Mouse (Mus musculus) cerebellum, postnatal 14 days (tissue): ENCODE data around the gene Clmn.

Experiments used
- DNase-seq, 2 experiments: peaks; one replicate each; pipeline ENCODE4 v3.0.0; 2021; ENCODE audit warnings: mixed read lengths in 2 of 2

Clmn gene

DNA sequence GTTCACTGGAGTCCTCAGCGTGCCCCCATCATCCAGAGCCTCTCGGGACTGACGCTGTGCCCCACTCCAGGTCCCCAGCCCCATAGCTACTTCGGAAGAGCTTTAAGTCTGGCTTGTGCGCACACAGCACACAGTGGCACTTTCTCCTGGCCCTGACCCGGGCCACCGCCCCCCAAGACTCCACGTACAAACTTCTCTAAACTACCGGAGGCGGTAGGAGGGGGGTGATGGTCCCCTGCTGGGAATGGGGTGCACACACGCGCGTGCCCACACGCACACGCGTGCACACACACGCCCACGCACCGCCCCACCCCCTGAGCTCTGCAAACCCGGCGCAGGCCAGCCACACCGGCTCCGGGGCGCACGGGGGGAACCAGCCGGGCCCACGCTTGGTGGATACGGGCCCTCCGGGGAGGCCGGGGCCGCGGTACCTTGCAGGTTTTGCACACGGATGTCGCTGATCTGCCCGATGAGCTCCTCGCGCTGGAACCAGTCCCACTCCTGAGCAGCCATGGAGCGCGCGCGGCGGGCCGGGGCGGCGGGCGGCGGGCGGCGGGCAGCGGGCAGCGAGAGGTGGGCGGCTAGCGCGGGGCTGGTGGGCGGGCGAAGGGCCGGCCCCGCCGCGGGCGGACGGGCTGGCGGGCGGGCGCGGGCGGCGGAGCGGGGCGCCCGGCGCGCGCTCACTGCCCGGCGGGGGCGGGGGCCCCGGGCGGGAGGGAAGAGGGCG lies at the start of gene Clmn:
TSS of gene Clmn (minus strand) at position 638 of the 727 bp plus-strand sequence.
- peak; percentile 51 to 59 for DNase-seq

DNA sequence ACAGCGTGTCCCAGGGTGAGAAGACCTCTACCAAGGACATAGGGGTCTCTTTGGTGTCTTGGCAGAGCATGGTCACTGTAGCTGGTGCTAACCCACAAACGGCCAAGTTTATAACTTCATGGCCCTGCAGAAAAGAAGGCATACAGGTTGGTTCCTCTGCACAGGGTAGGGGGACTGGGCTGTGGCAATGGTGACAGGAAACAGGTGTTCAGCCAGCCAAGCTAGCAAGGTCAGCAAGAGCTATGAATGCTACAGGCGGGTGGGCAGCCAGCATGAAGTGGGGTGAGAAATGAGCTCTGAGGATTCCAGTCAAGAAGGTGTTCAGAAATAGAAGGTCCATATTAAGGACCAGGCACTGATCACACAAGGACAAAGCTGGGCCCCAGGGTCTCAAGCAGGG lies 48.1 kb upstream of the Clmn start:
- no peak for DNase-seq

DNA sequence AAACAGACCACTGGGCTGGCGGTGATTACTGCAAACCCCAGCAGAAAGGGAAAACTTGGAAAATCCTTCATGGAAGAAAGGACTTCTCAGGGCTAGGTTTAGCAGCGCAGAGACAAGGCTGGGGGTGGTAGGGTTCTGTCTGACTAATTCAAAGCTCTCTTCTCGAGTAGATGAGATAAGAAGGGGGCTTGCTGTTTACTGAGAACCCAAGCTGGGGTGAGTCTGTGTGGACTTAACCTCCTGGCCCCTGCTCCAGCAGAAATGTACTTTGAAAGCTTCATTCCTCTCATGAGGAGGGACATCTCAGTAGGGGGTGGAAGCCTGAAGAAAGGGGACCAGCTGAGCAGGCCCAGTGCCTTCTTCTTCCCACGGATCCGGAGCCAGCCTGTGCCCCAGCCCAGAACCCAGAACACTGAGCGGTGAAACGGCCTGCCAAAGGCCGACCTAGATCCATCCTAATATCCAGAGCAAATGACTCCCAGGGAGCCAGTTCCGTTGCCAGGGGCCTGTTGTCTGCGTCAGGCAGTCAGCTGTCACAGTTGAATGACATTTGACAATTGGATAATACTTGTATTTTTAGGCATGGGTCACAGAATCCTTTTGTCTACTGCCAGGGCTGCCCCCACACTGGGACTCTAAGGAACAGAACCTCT lies 47.5 kb upstream of the Clmn start:
- DNase-seq: peak; percentile 56 to 62

DNA sequence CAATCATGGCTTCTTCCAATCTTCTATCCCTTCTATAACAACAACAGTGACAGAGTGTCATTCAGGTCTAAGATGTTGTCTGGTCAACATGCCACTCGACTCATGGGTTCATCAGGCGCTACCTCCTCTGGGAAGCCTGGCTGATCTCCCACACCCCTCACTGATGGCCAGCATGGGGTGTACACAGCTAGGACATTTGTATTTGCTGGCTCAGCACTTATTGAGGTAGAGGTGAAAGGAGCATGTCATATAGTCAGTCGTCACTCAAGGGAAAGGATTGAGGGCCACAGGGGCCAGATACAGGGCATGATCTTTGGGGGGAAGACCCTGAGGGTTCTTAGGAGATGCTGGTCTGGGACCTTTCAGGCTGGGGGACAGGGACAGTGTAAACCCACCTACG lies 44.9 kb upstream of the Clmn start:
- no peak for DNase-seq

DNA sequence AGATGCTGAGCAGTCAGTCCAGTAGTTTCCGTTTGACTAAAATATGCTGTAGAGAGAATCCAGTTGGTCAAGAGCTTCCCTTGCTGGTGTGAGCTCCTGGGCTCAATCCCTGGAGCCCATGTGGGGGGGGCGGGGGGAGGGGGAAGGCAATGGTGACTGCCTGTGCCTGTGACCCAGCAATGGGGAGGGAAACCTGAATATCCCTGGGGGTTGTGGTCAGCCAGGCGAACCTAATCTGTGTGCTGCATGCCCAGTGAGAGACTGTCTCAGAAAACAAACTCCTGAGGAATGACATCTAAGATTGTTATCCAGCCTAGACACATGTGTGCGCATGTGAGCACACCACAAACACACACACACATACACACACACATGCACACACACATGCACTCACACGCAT lies 44.1 kb upstream of the Clmn start:
- no peak for DNase-seq

DNA sequence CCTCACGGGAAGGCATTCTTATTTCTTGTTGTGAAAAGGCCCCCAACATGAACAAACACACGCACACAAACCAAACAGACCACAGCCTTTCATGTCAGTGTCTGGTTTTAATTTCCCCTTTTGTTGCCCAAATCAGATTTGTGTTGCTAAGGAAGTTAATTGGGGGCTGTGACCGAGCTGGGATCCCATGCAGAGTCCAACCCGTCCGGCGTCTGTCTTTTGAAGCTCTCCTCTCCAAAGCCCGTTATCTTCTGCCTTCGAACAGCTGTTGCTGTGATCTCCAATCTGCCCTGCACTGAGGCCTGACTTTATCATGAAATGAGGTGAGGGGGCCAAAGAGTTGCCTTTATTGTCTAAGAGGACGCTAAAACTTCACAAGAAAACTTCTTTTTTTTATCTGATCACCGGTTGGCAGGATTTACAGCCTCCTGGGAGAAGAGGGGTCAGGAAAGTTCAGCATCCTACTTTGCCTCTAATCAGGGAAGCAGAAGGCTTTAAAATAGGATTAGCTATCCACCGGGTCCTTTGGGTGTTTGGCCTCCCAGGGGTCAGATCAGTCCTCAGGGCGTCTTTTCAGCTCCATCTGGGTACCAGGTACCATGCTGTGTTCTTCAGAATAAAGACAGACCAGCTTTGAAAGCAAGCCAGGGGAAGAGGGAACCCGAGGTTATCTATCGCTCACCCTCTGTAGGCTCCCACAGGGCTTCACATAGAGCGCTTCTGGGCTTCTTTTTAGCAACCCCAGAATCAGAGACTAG lies 43.3 kb upstream of the Clmn start:
- DNase-seq: no peak

DNA sequence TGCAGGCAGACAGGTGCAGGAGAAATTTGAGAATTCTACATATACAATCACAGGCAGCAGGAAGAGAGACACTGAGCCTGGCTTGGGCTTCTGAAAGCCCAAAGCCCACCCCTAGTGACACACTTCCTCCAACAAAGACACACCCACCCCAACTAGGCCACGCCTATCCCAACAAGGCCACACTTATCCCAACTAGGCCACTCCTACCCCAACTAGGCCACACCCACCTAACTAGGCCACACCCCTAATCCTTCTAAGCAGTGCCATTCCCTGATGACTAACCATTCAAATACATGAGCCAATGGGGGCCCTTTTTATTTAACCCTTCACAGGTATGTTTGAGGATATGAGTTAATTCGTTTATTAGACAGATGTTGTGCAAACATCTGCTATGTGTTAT lies 42.3 kb upstream of the Clmn start:
- DNase-seq: no peak

DNA sequence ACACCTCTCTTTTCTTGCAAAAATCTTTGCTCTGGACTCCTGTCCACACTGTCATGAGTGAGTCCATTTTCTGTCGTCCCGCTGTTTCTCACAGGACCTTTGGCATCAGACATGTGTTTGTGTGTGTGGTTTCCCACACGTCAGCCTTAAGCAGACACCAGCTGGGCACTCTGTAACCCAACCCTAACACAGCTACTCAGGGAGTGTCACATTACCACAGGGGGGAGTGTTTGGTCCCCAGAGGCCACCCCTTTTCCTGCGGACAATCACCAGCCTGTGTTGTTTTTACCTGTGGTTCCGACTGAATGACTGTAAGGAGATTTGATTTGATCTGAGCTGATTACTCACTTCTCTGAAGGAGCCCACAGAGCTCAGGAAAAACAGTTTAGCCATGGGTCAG lies 39.3 kb upstream of the Clmn start:
- DNase-seq: no peak

DNA sequence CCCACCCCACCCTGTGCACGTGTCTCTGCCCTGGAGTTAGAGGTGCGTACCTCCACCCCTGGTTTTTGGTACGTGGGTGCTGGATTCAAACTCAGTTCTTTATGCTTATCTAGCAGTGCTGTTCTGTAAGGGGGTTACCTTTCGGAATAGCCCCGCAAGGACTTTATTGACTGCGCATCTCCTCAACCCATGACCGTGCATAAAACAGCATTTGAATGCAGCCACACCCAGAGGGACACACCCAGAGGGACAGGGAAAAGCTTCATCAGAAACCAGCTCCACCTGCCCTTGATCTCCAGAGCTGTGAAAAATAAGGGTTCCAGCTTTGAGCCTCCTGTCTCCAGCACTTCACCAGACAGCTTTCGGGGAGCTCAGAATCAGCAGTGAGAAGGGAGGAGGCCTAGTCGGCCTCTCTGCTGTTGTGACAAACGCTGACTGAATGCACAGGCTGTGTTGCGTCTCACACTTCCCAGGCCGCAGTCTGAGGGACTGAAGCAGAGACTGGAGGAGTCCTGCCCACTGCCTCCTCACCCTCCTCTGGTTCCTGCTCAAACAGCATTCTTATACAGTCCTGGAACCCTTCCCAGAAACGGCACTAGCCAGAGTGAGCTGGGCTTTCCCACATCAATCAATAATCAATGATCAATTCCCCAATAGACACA lies 37.6 kb upstream of the Clmn start:
- DNase-seq: no peak

DNA sequence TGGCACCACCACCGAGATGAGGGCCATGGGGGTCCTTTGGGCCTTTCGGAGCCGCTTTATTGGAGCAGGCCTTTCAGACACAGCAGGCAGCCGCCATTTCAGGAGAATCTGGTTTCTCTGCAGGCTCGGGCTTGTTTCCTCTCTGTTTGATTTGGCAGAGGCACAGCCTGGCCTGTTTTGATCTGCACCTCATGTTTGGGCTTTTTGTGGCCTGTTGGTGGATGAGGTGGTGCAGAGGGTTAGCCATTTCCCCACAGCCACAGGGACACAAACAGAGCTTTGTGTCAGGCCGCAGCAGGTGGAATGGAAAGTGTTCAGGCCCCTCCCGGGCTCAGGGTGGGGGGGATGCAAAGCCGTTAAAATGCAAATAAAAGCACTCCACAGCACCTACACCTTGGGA lies 36.4 kb upstream of the Clmn start:
- peak; percentile 53 to 70 for DNase-seq

DNA sequence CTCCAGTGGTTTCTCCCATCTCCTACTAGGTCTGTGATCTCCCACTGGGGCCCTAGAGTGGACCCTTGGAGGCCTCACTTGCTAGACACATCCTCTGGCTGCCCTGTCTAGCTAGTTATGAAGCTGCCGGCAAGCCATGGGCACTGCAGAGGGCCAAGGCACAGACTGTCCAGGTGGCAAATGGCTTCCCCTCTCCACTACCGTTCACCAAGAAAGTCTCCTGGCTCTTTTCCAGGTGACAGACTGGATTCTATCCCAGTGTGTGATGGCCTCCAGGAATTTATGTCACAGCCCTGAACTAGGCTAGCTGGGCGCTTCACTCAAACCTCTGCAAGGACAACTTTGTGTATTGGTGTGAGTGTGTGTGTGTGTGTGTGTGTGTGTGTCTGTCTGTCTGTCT lies 35.0 kb upstream of the Clmn start:
- peak; percentile 74 to 88 for DNase-seq

DNA sequence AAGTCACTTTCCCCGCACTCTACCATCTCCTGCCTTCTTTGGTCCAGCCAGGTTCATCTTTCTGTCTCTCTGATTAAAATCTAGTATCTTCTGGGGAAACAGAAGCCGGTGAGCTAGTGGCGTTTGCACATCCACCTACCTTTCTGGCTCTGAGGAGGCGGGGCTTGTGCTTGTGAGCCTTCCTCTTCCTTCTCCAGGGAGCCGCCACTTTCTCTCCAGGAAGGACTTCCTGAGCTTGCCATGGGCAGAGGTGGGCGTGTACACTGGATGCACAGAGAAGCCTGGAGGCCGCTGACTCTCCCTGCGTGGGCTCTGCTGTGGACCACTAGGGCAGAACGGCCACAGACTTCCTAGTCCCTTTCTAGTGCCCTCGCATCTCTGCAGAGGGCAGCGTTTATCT lies 34.3 kb upstream of the Clmn start:
- no peak for DNase-seq

DNA sequence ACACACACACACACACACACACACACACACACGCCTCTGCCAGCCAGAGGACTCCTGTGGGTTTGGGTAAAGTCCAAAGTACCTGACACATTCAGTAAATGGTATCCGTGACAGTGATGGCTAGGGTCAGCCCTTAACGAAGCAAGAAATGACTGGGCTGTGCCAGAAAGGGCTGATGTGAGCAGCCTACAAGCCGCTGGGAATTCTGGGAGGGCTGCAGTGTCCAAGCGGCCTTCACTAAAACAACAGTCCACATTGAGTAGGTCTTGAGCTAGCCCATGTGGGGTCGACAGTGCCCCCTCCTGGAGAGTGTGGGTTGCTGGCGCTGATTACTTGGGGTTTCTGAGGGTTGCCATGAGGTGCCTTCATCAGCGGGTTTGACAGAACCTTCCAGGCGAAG lies 33.8 kb upstream of the Clmn start:
- peak in 1 of 2 experiments; percentile 40 for DNase-seq

DNA sequence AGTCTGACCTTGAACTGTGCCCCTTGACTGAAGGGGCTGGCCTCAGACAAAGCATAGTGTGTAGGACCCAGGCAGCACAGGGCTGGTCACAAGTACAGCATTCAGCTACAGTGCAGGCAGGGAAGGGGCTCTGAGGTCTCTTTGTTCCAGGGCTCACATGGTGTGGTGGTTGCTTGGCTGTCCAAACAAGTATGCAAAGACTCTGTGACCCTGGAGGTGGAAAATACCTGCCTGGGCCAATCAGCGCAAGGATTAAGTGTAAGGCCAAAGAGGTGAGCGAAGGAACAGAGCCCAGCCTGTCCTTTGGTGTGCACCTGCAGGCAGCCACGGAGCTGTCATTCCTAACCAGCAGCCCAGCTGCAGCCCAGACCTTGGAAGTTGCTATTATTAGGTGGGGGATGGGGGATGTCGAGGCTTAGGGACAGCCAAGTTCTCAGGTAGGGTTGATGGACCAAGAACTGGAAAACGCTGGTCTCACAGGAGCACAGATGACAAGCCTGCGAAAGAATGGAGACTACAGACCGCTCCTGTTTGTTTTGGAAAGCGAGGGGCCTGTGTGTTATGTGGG lies 32.3 kb upstream of the Clmn start:
- DNase-seq: no peak

DNA sequence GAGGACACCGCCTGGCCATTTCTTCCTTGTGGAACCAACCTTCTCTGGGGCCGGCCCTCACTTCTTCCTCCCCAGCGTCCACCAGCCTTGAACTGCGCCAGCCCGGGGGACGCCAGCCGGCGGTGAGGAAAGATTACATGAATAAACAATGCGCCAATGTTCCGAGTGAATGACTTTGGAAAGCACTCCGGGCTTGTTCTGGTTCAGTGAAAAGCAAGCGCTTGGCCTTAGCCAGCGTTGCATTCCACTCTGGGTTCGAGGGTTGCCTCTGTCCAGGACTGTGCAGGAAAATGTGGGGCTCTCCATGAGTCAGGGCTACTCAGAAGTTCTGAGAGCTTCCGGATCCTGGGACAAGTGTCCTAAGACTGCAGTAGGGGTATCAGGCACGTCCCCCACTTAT lies 31.8 kb upstream of the Clmn start:
- peak; percentile 33 to 36 for DNase-seq

DNA sequence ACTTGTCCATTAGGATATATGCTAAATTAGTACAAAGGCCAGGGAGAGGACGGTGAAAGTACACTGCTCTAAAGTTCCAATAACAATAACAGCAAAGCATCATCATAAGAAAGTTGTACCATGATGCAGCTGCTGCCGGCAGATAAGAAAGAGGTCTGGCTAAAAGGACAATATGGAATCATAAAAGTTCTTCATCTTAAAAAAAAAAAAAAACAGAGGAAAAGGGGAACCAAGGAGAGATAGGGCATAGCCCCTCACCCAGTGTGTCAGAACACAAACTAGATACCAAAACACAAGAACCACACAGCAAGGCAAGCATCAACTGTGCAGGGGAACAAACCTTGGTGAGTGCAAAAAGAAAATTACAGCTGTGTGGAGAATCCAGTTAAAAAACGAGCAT lies 27.4 kb upstream of the Clmn start:
- DNase-seq: no peak

DNA sequence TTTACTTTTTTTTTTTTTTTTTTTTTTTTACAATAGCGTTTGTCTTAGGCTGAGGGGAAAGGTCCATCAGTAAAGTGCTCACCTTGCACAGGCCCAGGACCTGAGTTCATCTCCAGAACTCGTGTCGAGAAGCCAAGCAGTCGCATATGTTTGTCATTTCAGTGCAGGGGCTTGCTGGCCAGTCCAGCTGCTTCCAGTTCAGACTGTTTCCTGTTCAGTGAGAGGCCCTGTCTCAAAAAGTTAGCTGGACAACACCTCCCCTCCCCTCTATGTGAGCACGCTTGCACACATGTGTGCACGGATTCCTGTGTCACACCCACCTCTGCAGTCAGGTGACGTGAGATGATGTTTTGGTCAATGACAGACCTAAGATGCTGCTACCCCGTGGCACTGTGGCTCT lies 25.2 kb upstream of the Clmn start:
- no peak for DNase-seq

DNA sequence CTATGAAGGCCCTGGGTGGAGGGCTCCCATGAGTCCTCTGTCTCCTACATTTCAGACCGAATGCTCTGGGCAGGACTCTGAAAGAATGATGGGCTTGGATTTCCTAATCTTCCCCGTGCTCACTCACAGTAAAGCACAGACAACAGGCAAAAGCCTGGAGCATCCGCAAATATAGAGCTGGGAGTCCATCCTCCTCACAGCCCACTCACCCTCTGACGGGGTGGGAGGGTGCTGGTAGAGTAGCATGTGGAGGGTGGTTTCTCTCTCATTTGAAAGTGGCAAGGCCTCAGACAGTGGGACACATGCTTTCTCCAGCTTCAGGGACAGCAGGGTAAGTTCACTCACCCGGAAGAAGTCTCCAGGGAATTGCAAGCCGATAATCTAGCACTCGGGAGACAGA lies 21.2 kb upstream of the Clmn start:
- DNase-seq: no peak

DNA sequence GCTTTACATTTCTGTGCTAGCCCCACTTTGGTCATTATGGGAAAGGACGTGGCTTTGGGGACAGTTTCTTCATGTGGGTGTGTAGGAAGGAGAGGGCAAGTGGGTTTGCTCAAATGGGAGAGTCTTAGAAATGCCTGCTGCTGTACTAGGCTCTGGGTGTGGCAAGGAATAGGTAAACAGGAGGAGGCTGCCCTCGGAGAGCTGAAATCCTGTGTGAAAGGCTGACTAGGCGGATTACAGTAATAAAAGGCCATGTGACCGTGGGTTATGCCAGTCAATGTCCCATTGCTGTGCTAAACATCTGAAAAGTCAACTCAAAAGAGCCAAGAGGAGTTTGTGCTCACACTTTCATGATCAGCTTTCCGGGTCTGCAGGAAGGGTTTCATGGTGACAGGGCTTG lies 17.7 kb upstream of the Clmn start:
- no peak for DNase-seq

DNA sequence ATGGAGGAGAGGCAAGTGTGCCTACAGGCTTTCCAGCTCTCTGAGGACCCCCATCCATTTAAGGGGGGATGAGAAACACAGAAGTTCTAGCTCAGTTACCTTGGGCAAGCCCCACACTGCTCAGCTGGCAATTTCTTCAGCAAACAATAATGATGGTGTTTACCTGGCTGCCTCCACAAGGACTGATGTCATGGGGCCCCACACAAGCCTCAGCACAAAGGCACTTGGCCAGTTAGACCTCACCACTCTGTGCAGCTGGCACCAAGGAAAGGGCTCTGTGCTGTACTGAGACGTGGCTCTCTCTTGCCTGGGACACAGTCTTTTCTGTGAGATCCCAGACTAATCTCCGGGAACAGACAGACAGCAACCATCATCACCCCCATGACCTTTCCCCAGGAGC lies 17.2 kb upstream of the Clmn start:
- no peak for DNase-seq

DNA sequence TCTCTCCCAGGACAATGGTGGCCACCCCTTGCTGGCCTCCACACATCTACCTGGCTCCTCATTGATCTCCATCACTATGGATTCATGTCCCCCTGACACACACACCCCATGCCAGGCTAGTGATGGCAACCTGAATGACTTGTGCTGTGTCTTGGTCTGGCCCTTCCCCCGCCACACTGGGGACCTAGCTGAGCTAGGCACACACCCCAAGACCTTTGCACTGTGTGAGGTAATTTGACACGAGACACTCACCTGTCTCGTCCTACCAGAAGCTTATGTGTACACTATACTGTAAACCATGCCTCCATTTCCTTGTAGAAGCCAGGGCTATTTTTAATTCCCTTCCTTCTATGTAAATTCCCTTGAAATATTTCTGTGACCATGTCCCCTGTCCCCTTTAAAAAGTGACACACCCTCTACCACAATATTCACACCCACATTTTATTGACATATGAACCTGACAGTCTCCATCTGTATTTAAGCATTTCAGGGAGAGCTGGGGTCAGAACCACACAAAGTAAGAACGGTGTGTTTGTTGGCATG lies 16.7 kb upstream of the Clmn start:
- DNase-seq: no peak

DNA sequence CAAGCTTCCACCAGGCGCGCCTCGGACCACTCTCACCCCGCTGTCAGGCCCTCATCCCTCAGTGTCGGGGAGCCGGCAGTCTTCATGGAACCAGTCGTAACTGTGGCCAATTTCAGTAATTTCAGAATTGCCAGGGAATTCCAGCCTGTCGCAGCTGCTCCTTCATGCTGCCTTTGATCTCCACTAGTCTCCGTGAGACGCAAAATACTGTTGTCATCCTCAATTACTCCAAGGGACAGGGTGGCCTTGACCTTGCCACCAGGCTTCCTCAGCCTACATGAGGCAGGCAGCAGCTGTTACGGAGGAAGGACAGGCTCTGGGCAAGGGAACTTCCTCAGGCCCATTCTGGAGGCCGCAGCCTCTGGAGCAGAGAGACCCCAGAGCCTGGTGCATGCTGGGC lies 15.5 kb upstream of the Clmn start:
- no peak for DNase-seq

DNA sequence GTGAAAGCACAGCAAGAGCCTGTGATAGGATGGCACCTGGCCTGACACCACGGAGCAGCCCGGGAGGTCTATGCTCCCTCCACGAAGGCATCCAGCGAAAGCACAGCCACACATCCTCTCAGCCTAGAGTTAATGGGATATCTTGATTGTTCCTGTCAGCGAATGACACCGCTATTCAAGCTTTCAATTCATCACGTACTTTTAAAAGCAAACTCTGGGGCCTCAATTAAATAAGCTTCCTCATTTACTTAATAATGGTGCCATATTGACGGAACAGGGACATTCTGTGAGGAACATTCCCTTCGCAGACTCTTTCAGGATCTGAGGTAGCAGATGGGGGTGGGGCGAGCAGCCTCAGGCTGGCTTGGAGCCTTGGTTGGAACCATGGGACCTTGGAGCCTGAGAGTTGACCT lies 14.7 kb upstream of the Clmn start:
- DNase-seq: no peak
